Mouse (Mus musculus): Measurements from ENCODE around the gene Rhbdf2. TPM values are rescaled to one million over a fixed set of nuclear protein-coding genes. Genes with fewer than 3 reads are reported as not detected.

The Rhbdf2 gene
- polyA plus RNA-seq, 1 experiment from 2014 or later = 9.8 TPM

DNA sequence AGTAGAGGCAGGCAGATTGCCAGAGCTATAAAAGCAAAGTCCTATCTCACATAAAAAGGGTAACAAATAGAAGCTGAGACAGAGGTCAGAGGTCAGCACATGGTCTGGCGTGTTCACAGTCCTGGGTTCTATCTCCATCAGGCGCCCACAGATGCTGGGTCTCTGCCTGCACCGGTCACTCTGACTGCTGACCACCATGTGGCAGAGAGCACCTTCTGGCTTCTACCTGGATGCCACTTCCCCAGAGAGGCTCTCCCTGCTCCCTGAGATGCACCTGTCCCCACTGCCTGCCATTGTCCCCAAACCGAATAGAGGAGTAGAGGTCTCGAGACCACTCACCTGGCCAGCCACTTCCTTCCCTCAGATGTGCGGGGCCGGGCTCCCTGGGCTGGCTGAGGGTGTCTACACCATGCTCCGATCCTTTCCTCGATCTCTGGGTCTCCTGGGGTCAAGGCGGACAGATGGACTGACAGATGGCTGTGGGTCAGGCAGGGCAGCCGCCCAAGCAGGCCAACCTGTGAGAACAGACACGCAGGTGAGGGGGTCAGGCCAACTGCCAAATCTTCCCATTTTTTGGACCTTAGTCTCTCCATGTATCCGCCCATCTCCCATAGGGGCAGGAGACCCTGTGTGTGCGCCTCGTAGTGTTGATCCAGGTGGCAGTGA, 16.7 kb downstream of the Rhbdf2 start:
- no peak for TF ChIP-seq CTCF (IDR thresholded peaks at IDR 0.05; ENCODE audit: low read depth)
- H3K27me3 ChIP-seq (ENCODE audit: insufficient read depth, low read length) = no peaks in the 10 kb centered on the region
- H3K4me2 ChIP-seq = no peak overlapping the region
- H3K4me3 ChIP-seq (ENCODE audit: low read depth, low read length) = no peak overlapping the region
- no peak overlapping the region for H3K9ac ChIP-seq
- no peak overlapping the region for H3K27ac ChIP-seq (ENCODE audit: low read depth)
- no peaks in the 10 kb centered on the region for H3K4me1 ChIP-seq (ENCODE audit: insufficient read depth)
- DNase-seq (no peak), ATAC-seq (ENCODE audit: insufficient read depth) (no peak)
- peaks cover 28% of the 10 kb centered on the region; the same call in 1 of the 2 replicates for H3K36me3 ChIP-seq (ENCODE audit: insufficient read depth)
- WGBS = 72% methylated on average over 15 of the region's 15 CpGs
- no peaks in the 10 kb centered on the region for H3K9me3 ChIP-seq (ENCODE audit: low read depth, low read length)

DNA sequence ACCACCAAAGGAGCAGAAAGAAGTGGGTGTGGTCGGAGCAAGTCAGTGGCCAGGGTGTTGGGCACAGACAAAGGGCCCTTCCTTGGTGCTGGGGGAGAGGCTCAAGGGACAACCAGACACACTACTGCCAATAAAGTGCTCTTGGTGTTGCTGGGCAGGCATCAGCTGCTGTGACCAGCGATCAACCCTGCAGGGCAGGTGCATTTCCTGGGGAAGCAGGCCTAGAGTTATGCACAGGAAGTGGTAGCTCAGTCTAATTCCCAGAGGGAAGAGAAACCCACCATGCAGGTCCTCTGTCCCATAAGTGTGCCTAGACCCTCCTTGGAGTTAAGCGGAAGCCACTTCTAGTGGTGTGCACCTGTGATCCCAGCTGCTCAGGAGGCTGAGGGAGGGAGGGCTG, 19.1 kb downstream of the Rhbdf2 start:
- Histone ChIP-seq H3K27ac (ENCODE audit: low read depth) (no peak overlapping the region), H3K4me3 (ENCODE audit: low read depth, low read length) (no peak overlapping the region), H3K9ac (no peak overlapping the region), H3K9me3 (ENCODE audit: low read depth, low read length) (no peaks in the 10 kb centered on the region), H3K4me2 (no peak overlapping the region), H3K4me1 (ENCODE audit: insufficient read depth) (no peaks in the 10 kb centered on the region), H3K27me3 (ENCODE audit: insufficient read depth, low read length) (no peaks in the 10 kb centered on the region), H3K36me3 (ENCODE audit: insufficient read depth) (peaks cover 42% of the 10 kb centered on the region)
- no peak for TF ChIP-seq CTCF (IDR thresholded peaks at IDR 0.05; ENCODE audit: low read depth)
- 89% methylated on average over 3 of the region's 3 CpGs for WGBS
- DNase-seq (no peak), ATAC-seq (ENCODE audit: insufficient read depth) (no peak)

DNA sequence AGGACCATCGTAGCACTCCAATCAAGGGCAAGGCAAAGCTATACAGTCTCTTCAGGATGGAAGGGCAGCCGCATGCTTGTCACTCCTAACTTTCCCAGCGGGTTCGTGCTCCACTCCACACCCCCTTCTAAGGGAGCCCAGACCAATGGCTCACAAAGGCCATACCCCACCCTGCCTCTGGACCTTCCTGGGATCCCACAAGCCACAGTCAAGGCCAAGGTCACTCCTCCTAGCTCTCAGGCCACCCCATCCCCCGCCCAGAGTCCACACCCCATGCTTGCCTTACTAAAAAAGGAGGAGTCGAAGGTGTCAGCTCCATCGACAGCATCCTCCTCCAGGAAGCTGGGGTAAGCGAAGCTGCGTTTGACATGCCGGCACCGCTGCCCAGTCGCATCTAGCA, 22.7 kb downstream of the Rhbdf2 start:
- H3K4me2 ChIP-seq = no peak overlapping the region
- no peaks in the 10 kb centered on the region for H3K4me1 ChIP-seq (ENCODE audit: insufficient read depth)
- no peaks in the 10 kb centered on the region for H3K27me3 ChIP-seq (ENCODE audit: insufficient read depth, low read length)
- ATAC-seq (ENCODE audit: insufficient read depth) = no peak
- no peak overlapping the region for H3K9ac ChIP-seq
- WGBS = 81% methylated on average over 12 of the region's 12 CpGs
- H3K27ac ChIP-seq (ENCODE audit: low read depth) = no peak overlapping the region
- no peak for TF ChIP-seq CTCF (IDR thresholded peaks at IDR 0.05; ENCODE audit: low read depth)
- no peaks in the 10 kb centered on the region for H3K9me3 ChIP-seq (ENCODE audit: low read depth, low read length)
- no peak overlapping the region for H3K4me3 ChIP-seq (ENCODE audit: low read depth, low read length)
- DNase-seq = no peak
- peaks cover 57% of the 10 kb centered on the region for H3K36me3 ChIP-seq (ENCODE audit: insufficient read depth)

DNA sequence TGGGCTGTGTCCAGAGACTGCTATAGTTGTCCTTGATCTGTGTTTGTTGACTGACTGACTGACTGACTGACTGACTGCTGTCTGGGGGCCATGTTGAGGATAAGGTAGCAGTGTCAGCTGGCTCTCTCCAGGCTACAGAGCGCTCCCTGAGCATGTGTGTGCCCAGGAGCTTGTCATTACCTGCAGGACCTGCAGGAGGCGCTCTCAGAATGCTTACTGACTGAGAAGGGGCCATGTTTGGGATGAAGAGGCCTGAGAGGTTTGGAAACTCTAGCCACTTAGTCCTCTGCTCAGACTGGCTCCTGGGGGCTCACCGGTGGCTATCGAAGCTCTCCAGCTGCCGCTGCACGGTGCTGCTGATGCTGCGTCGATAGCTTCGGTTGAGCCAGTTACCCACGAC, 23.5 kb downstream of the Rhbdf2 start:
- TF ChIP-seq CTCF (IDR thresholded peaks at IDR 0.05; ENCODE audit: low read depth) = peak; percentile 59
- Histone ChIP-seq H3K9ac (no peak overlapping the region), H3K36me3 (ENCODE audit: insufficient read depth) (peaks cover 59% of the 10 kb centered on the region), H3K4me3 (ENCODE audit: low read depth, low read length) (no peak overlapping the region), H3K27ac (ENCODE audit: low read depth) (no peak overlapping the region), H3K4me2 (no peak overlapping the region), H3K27me3 (ENCODE audit: insufficient read depth, low read length) (no peaks in the 10 kb centered on the region), H3K4me1 (ENCODE audit: insufficient read depth) (no peaks in the 10 kb centered on the region), H3K9me3 (ENCODE audit: low read depth, low read length) (no peaks in the 10 kb centered on the region)
- ATAC-seq (ENCODE audit: insufficient read depth) (no peak), DNase-seq (peak; percentile 56)
- WGBS = 88% methylated on average over 10 of the region's 10 CpGs

DNA sequence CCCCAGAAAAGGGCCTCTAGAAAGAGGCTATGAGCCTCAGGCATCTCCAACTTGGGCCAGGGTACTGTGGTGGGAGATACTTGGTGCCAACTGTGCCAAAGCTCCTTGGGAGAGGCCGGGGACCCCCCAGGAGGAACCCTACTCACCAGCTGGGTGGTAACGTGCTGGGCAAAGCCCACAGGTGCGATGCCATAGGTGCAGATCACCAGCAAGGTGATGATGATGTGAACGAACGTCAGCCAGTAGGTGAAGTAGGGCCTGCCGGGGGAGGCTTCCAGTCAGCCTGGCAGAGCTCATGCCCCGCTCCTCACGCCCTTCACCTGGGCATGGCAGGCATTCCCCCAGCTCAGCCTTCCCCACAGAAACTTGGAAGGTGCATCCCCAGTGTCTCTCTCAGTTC, 24.8 kb downstream of the Rhbdf2 start:
- no peak overlapping the region for H3K27ac ChIP-seq (ENCODE audit: low read depth)
- no peak for TF ChIP-seq CTCF (IDR thresholded peaks at IDR 0.05; ENCODE audit: low read depth)
- DNase-seq (no peak), ATAC-seq (ENCODE audit: insufficient read depth) (no peak)
- H3K27me3 ChIP-seq (ENCODE audit: insufficient read depth, low read length) = no peaks in the 10 kb centered on the region
- no peak overlapping the region for H3K9ac ChIP-seq
- peaks cover 49% of the 10 kb centered on the region for H3K36me3 ChIP-seq (ENCODE audit: insufficient read depth)
- no peak overlapping the region for H3K4me3 ChIP-seq (ENCODE audit: low read depth, low read length)
- H3K4me1 ChIP-seq (ENCODE audit: insufficient read depth) = no peaks in the 10 kb centered on the region
- H3K4me2 ChIP-seq = no peak overlapping the region
- H3K9me3 ChIP-seq (ENCODE audit: low read depth, low read length) = no peaks in the 10 kb centered on the region
- WGBS = 81% methylated on average over 8 of the region's 8 CpGs

DNA sequence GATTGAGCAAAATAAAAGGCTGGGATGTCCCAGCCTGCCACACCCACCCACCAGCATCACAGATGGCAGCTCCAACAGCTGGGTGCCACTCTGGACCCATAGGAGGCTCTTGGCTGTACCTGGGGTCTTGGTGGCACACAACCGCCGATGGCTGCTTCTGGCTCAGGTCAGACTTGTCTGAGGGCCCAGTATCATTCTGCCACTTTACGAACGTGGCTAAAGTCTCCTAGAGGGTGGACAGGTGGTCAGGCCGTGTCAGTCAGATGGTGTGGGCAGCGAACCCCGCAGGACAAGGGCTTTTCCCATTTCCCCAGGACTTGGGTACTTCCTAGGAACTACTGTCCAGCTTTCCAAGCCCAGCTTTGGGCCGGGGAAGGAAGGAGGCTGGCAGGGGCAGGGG, 25.7 kb downstream of the Rhbdf2 start:
- no peak for DNase-seq
- Histone ChIP-seq H3K36me3 (ENCODE audit: insufficient read depth) (peaks cover 42% of the 10 kb centered on the region), H3K27me3 (ENCODE audit: insufficient read depth, low read length) (no peaks in the 10 kb centered on the region), H3K9me3 (ENCODE audit: low read depth, low read length) (no peaks in the 10 kb centered on the region), H3K4me2 (no peak overlapping the region), H3K4me3 (ENCODE audit: low read depth, low read length) (no peak overlapping the region), H3K9ac (no peak overlapping the region), H3K27ac (ENCODE audit: low read depth) (no peak overlapping the region), H3K4me1 (ENCODE audit: insufficient read depth) (no peaks in the 10 kb centered on the region)
- no peak for ATAC-seq (ENCODE audit: insufficient read depth)
- 91% methylated on average over 8 of the region's 8 CpGs for WGBS
- no peak for TF ChIP-seq CTCF (IDR thresholded peaks at IDR 0.05; ENCODE audit: low read depth)

DNA sequence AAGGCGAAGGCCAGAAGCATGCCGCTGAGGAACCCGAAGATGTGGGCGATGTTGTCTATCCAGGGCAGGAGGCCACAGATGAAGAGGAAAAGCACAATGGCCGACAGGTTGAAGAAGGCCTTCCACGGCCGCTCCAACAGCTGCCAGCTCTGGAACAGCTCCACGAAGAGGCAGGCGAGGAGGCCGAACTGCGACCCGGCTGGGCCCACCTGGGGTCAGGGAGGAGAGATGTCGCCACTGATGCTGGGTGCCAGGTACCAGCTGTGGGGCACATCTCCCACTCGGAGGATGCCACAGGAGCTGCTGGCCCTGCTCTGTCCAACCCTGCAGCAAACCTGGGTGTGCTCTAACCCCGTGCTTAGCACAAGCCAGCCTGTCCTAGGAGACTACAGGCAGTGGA, 27.6 kb downstream of the Rhbdf2 start:
- TF ChIP-seq CTCF (IDR thresholded peaks at IDR 0.05; ENCODE audit: low read depth) = no peak
- Histone ChIP-seq H3K36me3 (ENCODE audit: insufficient read depth) (peaks cover 27% of the 10 kb centered on the region), H3K4me2 (no peak overlapping the region), H3K9ac (no peak overlapping the region), H3K27me3 (ENCODE audit: insufficient read depth, low read length) (no peaks in the 10 kb centered on the region), H3K4me3 (ENCODE audit: low read depth, low read length) (no peak overlapping the region), H3K9me3 (ENCODE audit: low read depth, low read length) (no peaks in the 10 kb centered on the region), H3K27ac (ENCODE audit: low read depth) (no peak overlapping the region), H3K4me1 (ENCODE audit: insufficient read depth) (no peaks in the 10 kb centered on the region)
- DNase-seq (no peak), ATAC-seq (ENCODE audit: insufficient read depth) (no peak)
- 92% methylated on average over 15 of the region's 15 CpGs for WGBS

Data from lung, embryonic 14.5 days (tissue).